35 mouse cellular contexts compared by ENCODE assay signal in the genomic region with DNA sequence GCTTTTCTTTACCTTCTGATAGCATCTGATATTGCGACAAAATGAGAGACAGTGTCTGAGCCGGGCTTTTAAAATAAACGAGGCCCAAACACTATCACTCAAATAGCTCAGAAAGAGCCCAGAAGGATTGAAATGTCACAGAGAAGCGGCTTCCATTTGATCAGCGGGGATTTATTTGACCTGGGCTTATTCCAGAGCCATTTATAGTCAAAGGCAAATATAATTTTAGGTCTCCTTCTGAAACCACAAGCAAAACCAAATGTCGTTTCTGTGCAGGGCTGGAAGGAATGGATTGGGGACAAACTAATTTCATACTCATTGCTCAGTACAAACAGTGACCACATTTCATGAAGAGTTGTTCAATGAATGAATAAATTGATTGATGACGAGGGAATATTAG.
"Had no signal": no experiment of that assay in that cellular context is flagged by ENCODE, and none has a peak within 500 bp of the region (broad histone marks: within the 10 kb centered on the region; RNA-seq: fewer than 3 reads in every experiment).

No protein-coding gene starts in this region.

- H3K4me1 ChIP-seq: heart, embryonic 15.5 days; hindbrain, embryonic 10.5 days; hindbrain, embryonic 12.5 days; hindbrain, embryonic 13.5 days; hindbrain, embryonic 15.5 days; intestine, embryonic 15.5 days; kidney, embryonic 15.5 days had no signal

- H3K9ac ChIP-seq: heart, embryonic 12.5 days; heart, embryonic 13.5 days; heart, embryonic 15.5 days; hindbrain, embryonic 12.5 days; hindbrain, embryonic 13.5 days; hindbrain, embryonic 14.5 days; hindbrain, embryonic 15.5 days; intestine, embryonic 15.5 days; kidney, embryonic 15.5 days had no signal

- H3K4me2 ChIP-seq: heart, embryonic 11.5 days; heart, embryonic 12.5 days; heart, embryonic 13.5 days; heart, embryonic 15.5 days; hindbrain, embryonic 12.5 days; hindbrain, embryonic 13.5 days; hindbrain, embryonic 14.5 days; hindbrain, embryonic 15.5 days; intestine, embryonic 15.5 days; kidney, embryonic 15.5 days had no signal

- ATAC-seq: hindbrain, embryonic 16.5 days; hindbrain, postnatal 0 days; inflammation-experienced regulatory T-cells, adult 6 months; intestine, embryonic 15.5 days; intestine, embryonic 16.5 days; intestine, postnatal 0 days had no signal

- H3K27me3 ChIP-seq: heart, embryonic 12.5 days; heart, embryonic 13.5 days; heart, embryonic 15.5 days; hindbrain, embryonic 12.5 days; hindbrain, embryonic 13.5 days; hindbrain, embryonic 15.5 days; intestine, embryonic 15.5 days; kidney, embryonic 15.5 days had no signal

- DNase-seq: heart, postnatal 10 days; heart, postnatal 14 days; heart, postnatal 36 days; heart, postnatal 4 days; kidney, adult 11 months; kidney, adult 18-20 months; kidney, adult 2 months; kidney, adult 8-10 months; kidney, adult 9 months; kidney, postnatal 10 days; kidney, postnatal 14 days; kidney, postnatal 25 days; kidney, postnatal 36 days; kidney, postnatal 4 days; layer of hippocampus, adult 9-11 months; layer of hippocampus, postnatal 36 days had no signal

- H3K4me3 ChIP-seq: heart, embryonic 10.5 days; heart, embryonic 12.5 days; heart, embryonic 13.5 days; heart, embryonic 15.5 days; hindbrain, embryonic 10.5 days; hindbrain, embryonic 12.5 days; hindbrain, embryonic 13.5 days; hindbrain, embryonic 15.5 days; intestine, embryonic 15.5 days; kidney, embryonic 15.5 days; layer of hippocampus, adult 2 months had no signal

- H3K36me3 ChIP-seq: heart, embryonic 10.5 days; heart, embryonic 12.5 days; heart, embryonic 13.5 days; heart, embryonic 15.5 days; hindbrain, embryonic 10.5 days; hindbrain, embryonic 12.5 days; hindbrain, embryonic 13.5 days; hindbrain, embryonic 15.5 days; intestine, embryonic 15.5 days; kidney, embryonic 15.5 days had no signal

- H3K9me3 ChIP-seq: heart, embryonic 10.5 days; heart, embryonic 12.5 days; heart, embryonic 13.5 days; heart, embryonic 15.5 days; hindbrain, embryonic 10.5 days; hindbrain, embryonic 12.5 days; hindbrain, embryonic 13.5 days; hindbrain, embryonic 15.5 days; intestine, embryonic 15.5 days; kidney, embryonic 15.5 days had no signal

- H3K27ac ChIP-seq: heart, embryonic 10.5 days; heart, embryonic 13.5 days; heart, embryonic 15.5 days; hindbrain, embryonic 10.5 days; hindbrain, embryonic 12.5 days; hindbrain, embryonic 13.5 days; hindbrain, embryonic 14.5 days; hindbrain, embryonic 15.5 days; hindbrain, postnatal 0 days; intestine, embryonic 15.5 days; kidney, embryonic 15.5 days; kidney, postnatal 0 days; layer of hippocampus, adult 2 months had no signal
